Mouse (Mus musculus) kidney, embryonic 15.5 days (tissue): ENCODE measurements around the gene Neto2. TPM values are rescaled to one million over a fixed set of nuclear protein-coding genes. Genes with fewer than 3 reads are reported as not detected.

Experiments used
- ATAC-seq: fragments of 200-750 bp; cut with Nextera tagmentation; replicated peaks from 2 replicates; pipeline ENCODE4 v1.8.0; 2017; ENCODE audit warnings: moderate TSS enrichment; ENCODE audit not compliant: low FRiP score
- H3K27ac ChIP-seq: fragments of 300-500 bp; sonication (generic); 2 replicates; pipeline ENCODE4 v1.5.1; 2015; ENCODE audit warnings: mild to moderate bottlenecking, inconsistent platforms
- H3K27me3 ChIP-seq: fragments of 300-500 bp; sonication (generic); 2 replicates; pipeline ENCODE4 v1.6.1; 2015; ENCODE audit warnings: inconsistent platforms
- H3K36me3 ChIP-seq: fragments of 300-500 bp; sonication (generic); 2 replicates; pipeline ENCODE4 v1.6.1; 2015; ENCODE audit warnings: inconsistent platforms
- H3K4me1 ChIP-seq: fragments of 300-500 bp; sonication (generic); 2 replicates; pipeline ENCODE4 v1.6.1; 2015; ENCODE audit warnings: inconsistent platforms
- H3K4me2 ChIP-seq: fragments of 300-500 bp; sonication (generic); 2 replicates; pipeline ENCODE4 v1.6.1; 2015; ENCODE audit warnings: moderate library complexity, mild to moderate bottlenecking, inconsistent platforms
- H3K4me3 ChIP-seq: fragments of 300-500 bp; sonication (generic); replicated peaks from 2 replicates; pipeline ENCODE4 v1.5.1; 2015; ENCODE audit warnings: mild to moderate bottlenecking, inconsistent platforms
- H3K9ac ChIP-seq: fragments of 300-500 bp; sonication (generic); 2 replicates; pipeline ENCODE4 v1.6.1; 2015; ENCODE audit warnings: mild to moderate bottlenecking, inconsistent platforms
- H3K9me3 ChIP-seq: fragments of 300-500 bp; sonication (generic); replicated peaks from 2 replicates; pipeline ENCODE4 v1.6.1; 2016; ENCODE audit warnings: inconsistent platforms
- WGBS: fragments of 180-500 bp; shearing (Covaris S2); methylation state at CpG from one replicate; pipeline ENCODE4 v1.1.7; 2015; ENCODE audit warnings: mixed read lengths; 5-methylcytosine and 5-hydroxymethylcytosine counted together
- polyA plus RNA-seq: library from polyadenylated mRNA; unstranded; fragments of >200 nt; fragmentation: Nextera tagmentation; extraction: Ambion mirVana; gene quantifications from 2 replicates; pipeline ENCODE4 v1.2.1, GENCODE M21; 2015

Gene Neto2
- 16.6 and 18.9 TPM in 2 replicates for polyA plus RNA-seq

DNA sequence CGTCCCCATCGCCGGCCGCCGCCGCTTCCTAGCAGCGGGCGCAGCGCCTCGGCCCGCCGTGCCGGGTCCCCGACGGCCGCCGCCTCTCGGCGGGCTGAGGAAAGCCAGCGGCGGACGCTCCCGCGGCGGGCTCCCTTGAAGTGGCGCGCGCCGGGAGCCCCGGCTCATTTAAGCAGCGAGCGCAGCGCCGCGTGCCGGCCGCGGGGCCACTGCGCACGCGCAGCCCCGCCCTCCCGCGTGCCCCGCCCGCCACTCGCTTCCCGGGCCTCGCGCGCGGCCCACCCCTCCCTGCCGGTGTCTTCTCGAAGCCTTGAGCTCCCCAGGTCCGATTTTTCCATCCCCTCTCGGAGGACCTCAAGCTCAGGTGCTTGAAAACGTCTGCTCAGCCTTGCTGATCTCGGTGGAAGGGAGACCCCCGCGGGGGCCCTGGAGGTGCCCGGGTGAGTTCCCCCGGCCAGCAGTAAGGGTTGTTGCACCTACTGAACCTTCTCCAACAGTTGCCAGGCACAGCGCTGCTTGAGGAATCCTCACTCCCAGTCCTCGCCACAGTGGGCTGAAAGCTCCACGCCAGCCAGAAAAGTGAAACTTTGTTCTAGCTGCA lies at the start of gene Neto2:
Neto2 (minus strand) TSS at position 174 of the 601 bp plus-strand sequence.
- H3K9ac ChIP-seq, result peak within 1 kb of the TSS; percentile 59

DNA sequence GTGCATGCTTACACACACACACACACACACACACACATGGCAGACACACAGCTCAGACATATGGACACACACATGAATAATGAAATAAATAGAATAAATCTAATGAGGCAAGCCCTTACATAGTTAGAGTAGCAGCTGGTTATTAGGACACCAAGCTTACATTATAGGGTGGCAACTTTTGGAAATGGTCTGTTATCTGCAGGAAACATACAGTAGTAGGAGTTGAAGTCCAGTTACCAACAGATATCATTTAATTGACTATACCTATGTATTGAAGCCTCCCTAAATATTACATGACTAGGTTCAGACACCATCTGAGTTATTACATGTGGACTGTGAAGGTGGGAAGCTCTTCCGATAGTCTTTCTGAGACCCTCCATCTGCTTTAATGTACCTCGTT lies 44.3 kb upstream of the Neto2 start:
- no peak overlapping the region for H3K4me2 ChIP-seq
- no peak overlapping the region for H3K9ac ChIP-seq
- no peak overlapping the region for H3K4me3 ChIP-seq
- no peaks in the 10 kb centered on the region for H3K9me3 ChIP-seq
- no peaks in the 10 kb centered on the region for H3K4me1 ChIP-seq
- WGBS, result 93% methylated on average over 2 of the region's 2 CpGs
- 0 out of 2 replicates have a peak, but pooled peaks cover 4% of the 10 kb centered on the region for H3K36me3 ChIP-seq
- H3K27ac ChIP-seq, result no peak overlapping the region
- no peak for ATAC-seq
- H3K27me3 ChIP-seq, result no peaks in the 10 kb centered on the region

More for the DNA sequence above, at the start of gene Neto2:
- Histone ChIP-seq H3K36me3 (no peaks in the 10 kb centered on the region), H3K9me3 (no peaks in the 10 kb centered on the region), H3K27me3 (peaks cover 15% of the 10 kb centered on the region), H3K4me3 (peak within 1 kb of the TSS; percentile 58), H3K4me1 (peaks cover 7% of the 10 kb centered on the region), H3K4me2 (peak within 1 kb of the TSS; percentile 77), H3K27ac (peak within 1 kb of the TSS; percentile 85)
- peak; percentile 93 for ATAC-seq
- 6% methylated on average over 49 of the region's 65 CpGs for WGBS

DNA sequence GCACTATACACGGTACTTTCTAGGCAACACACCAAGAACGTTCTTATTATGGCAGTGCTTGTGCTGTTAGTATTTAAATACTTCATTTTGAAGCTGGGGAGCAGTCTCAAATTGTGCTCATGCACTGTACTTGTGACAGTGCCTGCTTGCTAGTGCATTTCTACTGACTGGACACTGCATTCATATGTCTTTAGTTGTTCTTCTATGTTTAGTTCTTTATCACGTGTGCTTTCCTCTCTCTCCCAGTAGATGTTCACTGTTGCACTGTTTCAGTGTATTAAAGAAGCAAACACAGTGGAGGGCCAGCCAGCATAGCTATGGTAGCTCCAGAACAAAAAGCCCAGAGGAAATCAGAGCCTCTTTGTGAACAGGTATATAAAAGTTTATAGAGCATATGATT lies 29.8 kb upstream of the Neto2 start:
- Histone ChIP-seq H3K36me3 (peaks cover 30% of the 10 kb centered on the region), H3K9ac (no peak overlapping the region), H3K4me2 (no peak overlapping the region), H3K4me1 (no peaks in the 10 kb centered on the region), H3K27me3 (no peaks in the 10 kb centered on the region), H3K27ac (no peak overlapping the region), H3K9me3 (no peaks in the 10 kb centered on the region), H3K4me3 (no peak overlapping the region)
- no peak for ATAC-seq
- WGBS, result 93% methylated on average over 3 of the region's 3 CpGs

DNA sequence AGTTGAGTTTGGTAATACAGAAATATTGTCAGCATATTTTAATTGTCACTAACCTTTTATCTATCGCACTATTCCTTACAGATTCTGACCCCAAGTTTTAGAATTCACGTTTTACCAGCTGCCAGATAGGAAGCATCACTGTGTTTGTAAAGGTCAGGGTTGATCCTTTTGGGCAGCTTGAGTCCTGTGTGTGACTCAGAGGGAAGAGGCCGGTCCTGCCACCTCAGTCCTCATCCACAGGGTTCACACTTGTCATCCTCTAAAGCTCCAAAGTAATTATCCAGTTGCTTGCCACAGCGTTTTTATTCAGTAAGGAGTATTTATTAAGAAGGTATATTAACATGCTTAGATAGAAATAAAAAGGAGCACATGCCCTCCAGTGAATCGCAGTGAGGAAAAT lies 16.5 kb upstream of the Neto2 start:
- WGBS, result 82% methylated on average over 5 of the region's 5 CpGs

DNA sequence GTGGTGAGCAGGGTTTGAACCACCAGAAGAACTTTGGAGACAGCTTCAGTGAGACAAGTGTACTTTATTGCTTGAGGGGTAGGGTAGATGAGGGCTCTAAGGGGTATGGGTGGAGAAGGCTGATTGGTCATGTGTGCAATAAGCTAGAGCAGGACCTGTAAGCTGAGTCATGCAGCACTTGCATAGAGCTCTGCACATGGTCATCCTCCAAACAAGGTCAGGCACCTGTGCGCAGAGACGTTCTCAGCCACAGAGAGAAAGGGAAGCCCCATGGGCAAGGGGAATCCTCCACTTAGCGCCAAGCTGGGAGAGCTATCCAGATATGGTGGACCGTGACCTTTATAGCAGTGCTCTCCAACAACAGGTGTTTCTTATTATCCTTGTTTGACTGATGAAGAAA lies 16.0 kb upstream of the Neto2 start:
- Histone ChIP-seq H3K4me3 (no peak overlapping the region), H3K4me1 (no peaks in the 10 kb centered on the region), H3K9ac (no peak overlapping the region), H3K4me2 (no peak overlapping the region), H3K9me3 (no peaks in the 10 kb centered on the region), H3K36me3 (peaks cover 15% of the 10 kb centered on the region), H3K27ac (no peak overlapping the region), H3K27me3 (no peaks in the 10 kb centered on the region)
- WGBS, result 85% methylated on average over 4 of the region's 4 CpGs
- no peak for ATAC-seq

More for the DNA sequence above, 16.5 kb upstream of the Neto2 start:
- Histone ChIP-seq H3K4me1 (no peaks in the 10 kb centered on the region), H3K36me3 (peaks cover 15% of the 10 kb centered on the region), H3K27me3 (no peaks in the 10 kb centered on the region), H3K4me3 (no peak overlapping the region), H3K9me3 (no peaks in the 10 kb centered on the region), H3K27ac (no peak overlapping the region), H3K4me2 (no peak overlapping the region), H3K9ac (no peak overlapping the region)
- no peak for ATAC-seq

DNA sequence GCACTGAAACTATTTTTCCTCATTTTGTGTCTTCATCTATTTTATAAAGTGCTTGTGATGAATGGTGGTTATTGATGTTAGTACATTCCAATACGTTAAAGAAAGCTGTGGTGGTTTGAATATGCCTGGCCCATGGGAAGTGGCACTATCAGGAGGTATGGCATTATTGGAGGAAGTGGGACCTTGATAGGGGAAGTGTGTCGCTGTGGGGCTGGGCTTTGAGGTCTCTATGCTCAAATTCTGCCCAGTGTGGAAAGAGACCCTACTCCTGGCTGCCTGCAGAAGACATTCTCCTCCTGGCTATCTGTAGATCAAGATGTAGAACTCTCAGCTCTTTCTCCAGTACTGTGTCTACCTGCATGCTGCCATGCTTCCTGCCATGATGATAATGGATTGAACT lies 6.3 kb upstream of the Neto2 start:
- Histone ChIP-seq H3K36me3 (no peaks in the 10 kb centered on the region), H3K4me1 (no peaks in the 10 kb centered on the region), H3K9me3 (no peaks in the 10 kb centered on the region), H3K9ac (no peak overlapping the region), H3K4me3 (no peak overlapping the region), H3K27ac (no peak overlapping the region), H3K4me2 (no peak overlapping the region), H3K27me3 (peaks cover 4% of the 10 kb centered on the region)
- 84% methylated on average over 2 of the region's 2 CpGs for WGBS
- ATAC-seq, result no peak

DNA sequence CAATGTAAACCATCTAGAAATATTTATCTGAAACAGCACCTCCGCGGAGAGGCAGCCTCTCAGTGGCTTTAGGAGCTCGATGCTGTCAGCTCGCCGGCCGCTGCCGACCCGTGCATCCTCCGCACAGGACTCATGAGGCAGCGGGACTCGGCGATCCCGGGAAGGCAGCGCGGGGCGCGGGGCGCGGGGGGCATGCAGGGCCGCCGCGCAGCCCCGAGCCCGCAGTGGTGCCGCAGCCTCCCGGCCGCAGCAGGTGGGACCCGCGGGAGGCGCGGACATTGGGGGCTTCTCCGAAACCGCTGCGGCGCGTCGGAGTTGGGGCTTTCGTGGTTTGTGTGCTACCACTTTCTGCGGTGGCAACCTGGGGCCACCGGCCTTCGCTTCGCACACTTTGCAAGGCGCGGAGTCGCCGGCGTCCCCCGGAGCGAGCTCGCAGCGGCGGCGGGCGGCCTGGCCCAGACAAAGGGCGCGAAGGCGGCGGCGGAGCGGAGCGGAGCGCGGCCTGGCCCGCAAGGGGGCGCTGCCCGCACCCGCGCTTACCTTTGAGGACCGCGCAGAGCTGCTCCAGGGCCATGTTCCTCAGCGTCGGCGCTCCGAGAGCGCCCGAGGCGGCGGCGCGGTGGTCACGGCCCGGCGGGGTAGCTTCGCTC lies 498 bp downstream of the Neto2 start:
- Histone ChIP-seq H3K27me3 (peaks cover 15% of the 10 kb centered on the region), H3K4me3 (peak overlapping the region; percentile 58), H3K27ac (peak overlapping the region; percentile 85), H3K4me1 (peaks cover 7% of the 10 kb centered on the region), H3K36me3 (no peaks in the 10 kb centered on the region), H3K9ac (peak overlapping the region; percentile 59), H3K4me2 (peak overlapping the region; percentile 77), H3K9me3 (no peaks in the 10 kb centered on the region)
- peak; percentile 97 for ATAC-seq
- under 1% methylated on average over 72 of the region's 84 CpGs for WGBS

DNA sequence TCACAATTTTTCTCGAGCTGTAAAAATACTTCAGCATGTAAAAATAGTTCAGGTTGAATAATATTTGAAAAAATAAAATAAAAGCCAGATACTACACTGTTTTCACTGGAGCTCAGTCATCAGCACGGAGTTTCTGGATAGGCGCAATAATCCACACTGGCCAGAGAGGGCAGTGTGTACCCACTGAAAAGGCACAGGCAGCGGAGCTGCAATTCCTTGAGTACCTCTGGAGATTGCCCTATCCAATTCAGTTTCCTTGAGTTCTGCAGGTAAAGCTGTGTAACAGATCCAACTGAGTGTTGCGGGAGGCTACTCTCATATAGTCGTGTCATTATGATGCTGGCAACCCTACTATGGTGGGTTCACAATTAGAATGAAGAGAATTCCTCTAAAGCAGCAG lies 1.7 kb downstream of the Neto2 start:
- H3K36me3 ChIP-seq, result no peaks in the 10 kb centered on the region
- no peaks in the 10 kb centered on the region for H3K9me3 ChIP-seq
- 0 out of 2 replicates have a peak, but pooled peaks have one; percentile 33 for ATAC-seq
- peak overlapping the region; percentile 48 for H3K4me2 ChIP-seq
- peaks cover 12% of the 10 kb centered on the region for H3K27me3 ChIP-seq
- H3K27ac ChIP-seq, result no peak overlapping the region
- H3K9ac ChIP-seq, result no peak overlapping the region
- peaks cover 7% of the 10 kb centered on the region for H3K4me1 ChIP-seq
- peak overlapping the region; percentile 33 for H3K4me3 ChIP-seq
- under 1% methylated on average over 6 of the region's 6 CpGs for WGBS

DNA sequence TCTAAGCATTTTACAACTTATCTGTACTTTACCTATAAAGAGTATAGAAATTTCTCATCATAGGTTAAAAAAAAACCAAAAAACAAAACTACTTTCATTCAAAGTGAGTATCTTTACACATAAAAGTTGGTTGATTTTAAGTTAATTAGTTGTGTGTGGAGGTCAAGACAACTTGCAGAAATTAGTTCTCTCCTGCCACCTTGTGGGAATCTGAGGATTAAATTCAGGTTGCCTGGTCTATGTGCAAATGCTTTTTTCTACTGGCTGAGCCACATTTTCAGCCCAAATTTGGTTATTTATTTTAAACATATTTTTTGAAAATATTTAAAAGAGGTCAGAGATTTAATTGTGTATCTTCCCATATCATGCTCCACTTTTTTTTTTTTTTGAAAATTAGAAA lies 35.6 kb downstream of the Neto2 start:
- no peak overlapping the region for H3K4me3 ChIP-seq
- no peaks in the 10 kb centered on the region for H3K9me3 ChIP-seq
- ATAC-seq, result no peak
- H3K9ac ChIP-seq, result no peak overlapping the region
- no peak overlapping the region for H3K4me2 ChIP-seq
- H3K27me3 ChIP-seq, result no peaks in the 10 kb centered on the region
- no peak overlapping the region for H3K27ac ChIP-seq
- peaks cover 6% of the 10 kb centered on the region; the same call in 1 of the 2 replicates for H3K36me3 ChIP-seq
- no peaks in the 10 kb centered on the region for H3K4me1 ChIP-seq

DNA sequence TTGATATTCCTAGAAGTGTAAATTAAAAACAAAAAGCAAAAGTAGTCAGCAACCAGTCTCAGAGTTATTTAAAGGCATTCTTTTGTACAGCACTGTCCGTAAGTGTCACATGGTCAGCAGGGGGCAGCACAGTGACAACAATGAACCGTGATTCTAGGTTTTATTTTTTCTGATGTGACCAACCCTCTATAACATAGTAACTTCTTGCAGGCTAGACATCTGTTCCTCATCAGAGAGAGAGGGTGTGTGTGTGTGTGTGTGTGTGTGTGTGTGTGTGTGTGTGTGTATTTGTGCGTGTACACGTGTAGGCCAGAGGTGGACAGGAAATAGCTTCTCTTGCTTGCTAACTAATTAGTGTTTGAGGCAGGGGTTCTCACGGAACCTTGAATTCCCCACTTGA lies 38.7 kb downstream of the Neto2 start:
- no peak overlapping the region for H3K4me3 ChIP-seq
- H3K9me3 ChIP-seq, result no peaks in the 10 kb centered on the region
- ATAC-seq, result no peak
- H3K36me3 ChIP-seq, result peaks cover 6% of the 10 kb centered on the region; the same call in 1 of the 2 replicates
- H3K27ac ChIP-seq, result no peak overlapping the region
- no peaks in the 10 kb centered on the region for H3K4me1 ChIP-seq
- no peak overlapping the region for H3K9ac ChIP-seq
- WGBS, result 58% methylated on average over 5 of the region's 5 CpGs
- H3K27me3 ChIP-seq, result no peaks in the 10 kb centered on the region
- no peak overlapping the region for H3K4me2 ChIP-seq

DNA sequence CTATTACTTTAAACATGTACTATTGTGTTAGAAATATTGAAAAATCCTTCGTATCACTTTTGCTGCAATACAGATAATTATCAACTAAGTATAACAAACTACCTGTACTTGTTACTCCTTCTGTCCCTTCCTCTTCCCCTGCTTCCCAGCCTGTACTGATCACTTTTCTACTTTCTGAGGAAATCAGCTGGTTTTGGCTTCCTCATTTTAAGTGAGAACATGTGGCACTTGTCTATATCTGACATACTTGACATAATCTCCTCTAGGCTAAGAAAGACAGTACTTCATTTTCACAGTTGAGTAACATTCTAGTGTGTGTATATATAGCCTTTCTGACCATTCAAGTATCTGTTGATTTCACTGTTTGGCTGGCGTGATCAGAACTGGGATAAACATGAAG lies 49.5 kb downstream of the Neto2 start:
- no peak overlapping the region for H3K27ac ChIP-seq
- H3K4me1 ChIP-seq, result no peaks in the 10 kb centered on the region
- no peaks in the 10 kb centered on the region for H3K27me3 ChIP-seq
- H3K4me2 ChIP-seq, result no peak overlapping the region
- H3K9ac ChIP-seq, result no peak overlapping the region
- ATAC-seq, result no peak
- no peaks in the 10 kb centered on the region for H3K9me3 ChIP-seq
- no peak overlapping the region for H3K4me3 ChIP-seq
- peaks cover 19% of the 10 kb centered on the region for H3K36me3 ChIP-seq
- WGBS, result 81% methylated on average over 2 of the region's 2 CpGs

DNA sequence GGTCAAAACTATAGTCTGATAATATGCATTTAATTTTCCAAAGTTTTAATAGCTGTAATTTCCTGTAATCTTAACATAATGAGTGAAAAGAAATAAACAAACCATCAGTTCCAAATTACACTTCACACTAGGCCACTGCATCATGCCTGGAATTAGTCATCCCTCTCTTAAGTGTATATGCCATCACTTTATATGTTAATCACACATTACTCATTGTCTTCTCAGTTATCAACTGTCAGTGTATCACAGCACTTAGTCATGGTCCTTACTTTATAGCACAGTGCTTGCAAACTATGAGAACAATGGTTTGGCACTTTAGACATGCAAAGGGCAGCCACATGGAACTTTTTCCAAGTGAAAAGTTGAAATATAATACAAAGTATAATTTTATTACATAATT lies 52.2 kb downstream of the Neto2 start:
- no peaks in the 10 kb centered on the region for H3K4me1 ChIP-seq
- no peak for ATAC-seq

More for the DNA sequence above, 52.2 kb downstream of the Neto2 start:
- Histone ChIP-seq H3K9ac (no peak overlapping the region), H3K4me3 (no peak overlapping the region), H3K27ac (no peak overlapping the region), H3K36me3 (peaks cover 32% of the 10 kb centered on the region), H3K27me3 (no peaks in the 10 kb centered on the region), H3K9me3 (no peaks in the 10 kb centered on the region), H3K4me2 (no peak overlapping the region)
